Mouse (Mus musculus) granulocyte monocyte progenitor cell, adult 5-6 weeks (primary cell): ENCODE data around the gene Aldh3b1. TPM values are rescaled to one million over a fixed set of nuclear protein-coding genes. Genes with fewer than 3 reads are reported as not detected.

Experiments
- ATAC-seq: replicated peaks from 2 replicates; pipeline ENCODE4 v1.8.0; 2016; ENCODE audit warnings: mild to moderate bottlenecking, moderate TSS enrichment, inconsistent platforms; ENCODE audit not compliant: poor library complexity, severe bottlenecking
- total RNA-seq, 2 experiments: library from RNA; stranded (forward) in 1 of 2; stranded (reverse) in 1 of 2; fragments of 200-712, 200-1000 nt in 1 of 2; fragments of >200 nt in 1 of 2; fragmentation: Nextera tagmentation in 1 of 2; gene quantifications; 2 replicates each; pipeline ENCODE4 v1.2.3; 2014 to 2017

Gene Aldh3b1
- total RNA-seq, 2 experiments from 2014 or later: 5.9 to 8.4 TPM

DNA sequence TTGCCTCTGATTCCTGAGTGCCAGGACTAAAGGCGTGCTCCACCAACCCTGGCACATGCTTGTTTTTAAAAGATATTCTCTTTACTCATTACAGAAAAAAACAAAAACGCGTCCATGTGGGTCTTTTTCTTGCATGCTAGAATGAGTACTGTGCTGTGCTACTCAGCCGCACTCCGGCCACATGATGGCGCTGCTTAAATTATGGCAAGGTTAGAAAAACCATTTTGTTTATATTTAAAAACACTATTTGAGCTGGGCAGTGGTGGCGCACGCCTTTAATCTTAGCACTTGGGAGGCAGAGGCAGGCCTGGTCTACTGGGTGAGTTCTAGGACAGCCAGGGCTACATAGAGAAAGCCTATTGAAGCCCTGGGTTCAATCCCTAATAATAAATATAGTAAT, 39.4 kb downstream of the Aldh3b1 start:
- no peak for ATAC-seq

DNA sequence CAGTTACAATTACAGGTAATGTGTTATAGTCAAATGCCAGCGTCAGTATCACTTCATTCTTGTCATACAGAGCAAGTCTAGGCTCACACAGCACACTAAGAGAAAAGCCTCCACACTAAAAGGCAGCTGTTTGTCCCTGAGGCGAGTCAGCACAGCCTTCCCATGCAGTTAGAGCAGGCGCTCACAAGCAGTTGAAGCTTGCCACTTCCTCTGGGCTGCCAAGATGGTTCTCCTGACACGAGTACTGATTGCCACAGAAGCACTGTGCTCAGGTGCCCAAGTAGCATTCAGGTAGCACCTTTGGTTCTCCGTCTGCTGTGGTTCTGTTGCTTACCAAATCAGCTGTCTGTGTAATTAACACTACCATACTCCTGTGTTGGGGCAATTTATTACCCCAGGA, 40.5 kb downstream of the Aldh3b1 start:
- ATAC-seq: no peak

- ATAC-seq: no peak
Observed at GRCm38 (mm10) chr19:3884325-3884990, 45.1 kb downstream of the Aldh3b1 start.

DNA sequence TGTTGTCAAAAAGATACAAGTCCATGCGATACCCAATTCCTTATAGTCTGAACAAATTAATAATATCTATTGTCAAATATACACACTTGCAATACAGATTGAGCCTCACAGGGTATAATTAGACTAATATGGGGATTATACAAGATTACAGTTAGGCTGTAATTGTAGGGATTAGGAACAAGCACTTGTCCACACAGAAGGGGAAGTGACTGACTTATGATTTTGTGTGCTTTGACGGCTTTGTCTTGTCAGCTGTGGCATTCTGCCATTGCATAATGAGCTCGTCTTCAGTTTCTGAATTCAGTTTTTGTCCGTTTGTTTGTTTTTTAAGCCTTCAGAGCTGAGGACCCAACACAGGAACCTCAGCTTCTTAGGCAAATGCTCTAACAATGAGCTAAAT, 47.4 kb downstream of the Aldh3b1 start:
- ATAC-seq: peak; percentile 58

DNA sequence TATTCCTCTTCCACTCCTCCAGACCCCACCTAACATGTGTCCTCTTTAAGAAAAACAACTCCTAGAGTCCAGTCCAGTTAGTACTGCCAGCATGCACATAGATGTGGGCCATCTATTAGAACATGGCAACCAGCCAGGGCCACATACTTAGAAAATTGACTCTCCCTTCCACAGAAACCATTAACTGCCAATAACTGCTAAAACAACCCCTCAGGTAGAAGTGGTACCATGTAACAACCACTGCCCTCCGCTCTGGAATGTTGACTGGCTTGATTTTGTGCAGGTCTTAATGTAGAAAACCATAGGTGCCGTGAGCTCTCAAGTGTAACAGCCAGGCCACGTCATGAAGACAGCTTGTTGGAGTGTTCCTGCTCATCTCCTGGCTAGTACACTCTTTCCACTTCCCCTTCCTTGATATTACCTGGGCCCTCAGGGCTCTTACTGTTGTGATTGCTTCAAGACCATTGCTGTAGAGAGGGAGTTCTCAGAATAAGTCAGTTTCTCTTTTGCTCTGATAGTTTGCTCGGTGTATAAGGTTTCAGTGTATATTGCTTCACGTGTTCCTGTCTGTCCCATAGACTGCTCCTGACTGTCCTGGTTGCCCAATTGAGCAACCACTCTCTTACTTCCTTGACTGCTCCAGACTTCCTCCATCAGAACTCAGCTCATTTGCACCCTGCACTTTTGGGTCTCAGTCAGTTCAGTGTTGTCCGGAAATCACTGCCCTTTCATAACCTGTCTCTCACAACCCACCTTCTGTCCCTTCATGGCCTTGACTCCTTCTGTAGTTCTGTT, 49.4 kb downstream of the Aldh3b1 start:
- ATAC-seq: peak; percentile 88

DNA sequence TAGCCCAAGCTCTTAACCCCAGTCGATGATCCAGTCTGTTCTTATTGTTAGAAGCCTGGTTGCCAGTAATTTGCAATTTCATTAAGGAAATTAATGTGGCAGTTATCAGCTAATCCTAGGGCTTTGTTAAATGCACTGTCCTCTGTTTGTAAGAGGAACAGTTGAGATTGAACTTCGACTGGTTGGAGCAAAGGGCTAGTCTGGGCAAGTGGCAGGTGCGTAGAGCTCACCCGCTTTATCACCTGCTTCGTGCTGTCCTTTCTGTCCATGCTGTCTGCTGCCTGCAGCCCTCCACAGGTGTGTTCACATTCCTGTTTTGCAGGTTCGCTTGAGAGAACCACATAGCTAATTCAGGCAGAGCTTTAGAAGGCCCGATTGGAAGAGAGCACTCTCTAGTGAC, 54.6 kb downstream of the Aldh3b1 start:
- ATAC-seq: no peak

DNA sequence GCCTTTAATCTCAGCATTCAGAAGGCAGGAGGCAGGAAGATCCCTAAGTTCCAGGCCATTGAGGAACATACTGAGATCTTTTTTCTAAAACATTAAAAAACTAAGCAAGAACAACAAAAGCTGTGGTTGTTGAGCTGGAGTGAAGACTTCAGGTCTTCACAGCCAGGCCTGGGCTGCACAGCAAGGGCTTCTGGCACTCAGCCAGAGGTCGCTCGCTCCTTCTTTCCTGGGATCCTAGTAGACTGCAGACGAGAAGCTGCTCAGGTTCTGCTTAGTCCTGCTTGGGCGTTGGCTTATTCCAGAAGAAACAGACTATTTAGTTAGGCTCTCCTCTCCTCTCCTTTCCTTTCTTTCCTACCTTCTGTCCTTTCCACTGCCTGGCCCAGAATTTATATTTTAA, 57.2 kb downstream of the Aldh3b1 start:
- no peak for ATAC-seq

- ATAC-seq: no peak
Observed at GRCm38 (mm10) chr19:3871468-3871867, 58.1 kb downstream of the Aldh3b1 start.

GRCm38 (mm10) chr19:3868290-3868689, 61.3 kb downstream of the Aldh3b1 start:
- ATAC-seq: no peak

DNA sequence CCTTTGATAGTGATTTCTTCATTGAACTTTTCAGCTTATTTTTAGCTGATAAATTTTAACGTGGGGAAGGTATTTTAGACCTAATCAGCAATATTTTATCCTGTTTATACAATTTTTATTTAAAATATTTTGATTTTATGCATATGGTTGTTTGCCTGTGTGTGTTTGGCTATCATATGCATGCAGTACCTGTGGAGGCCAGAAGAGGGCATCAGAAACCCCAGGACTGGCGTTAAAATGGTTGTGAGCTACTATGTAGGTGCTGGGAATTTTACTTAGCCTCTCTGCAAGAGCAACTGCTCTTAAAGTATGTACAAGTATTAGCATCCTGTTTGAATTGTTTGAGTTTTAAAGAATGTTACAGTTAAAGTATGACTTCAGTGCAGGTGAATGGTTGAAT, 64.6 kb downstream of the Aldh3b1 start:
- no peak for ATAC-seq

Other genes starting within 250 kb of the Aldh3b1 start
- 28.0 and 36.6 TPM in 2 replicates for gene Lrp5, start 243.2 kb downstream of the Aldh3b1 start, total RNA-seq (2014; fragmentation: Nextera tagmentation)
- 12.5 and 15.1 TPM in 2 replicates for gene Lrp5, start 243.2 kb downstream of the Aldh3b1 start, total RNA-seq (2017)
- 10.0 and 13.4 TPM in 2 replicates for gene 1810055G02Rik, start 221.5 kb downstream of the Aldh3b1 start, total RNA-seq (2014; fragmentation: Nextera tagmentation)
- gene 1810055G02Rik, start 221.5 kb downstream of the Aldh3b1 start, total RNA-seq (2017): 4.5 and 9.0 TPM in 2 replicates
- gene Kmt5b, start 162.4 kb downstream of the Aldh3b1 start, total RNA-seq (2014; fragmentation: Nextera tagmentation): 28.2 and 38.5 TPM in 2 replicates
- gene Kmt5b, start 162.4 kb downstream of the Aldh3b1 start, total RNA-seq (2017): 37.0 and 41.4 TPM in 2 replicates
- 30.2 and 50.6 TPM in 2 replicates for gene Chka, start 78.0 kb downstream of the Aldh3b1 start, total RNA-seq (2014; fragmentation: Nextera tagmentation)
- 32.7 and 37.2 TPM in 2 replicates for gene Chka, start 78.0 kb downstream of the Aldh3b1 start, total RNA-seq (2017)
- 165 and 253 TPM in 2 replicates for gene Tcirg1, start 22.7 kb downstream of the Aldh3b1 start, total RNA-seq (2014; fragmentation: Nextera tagmentation)
- 159 and 178 TPM in 2 replicates for gene Tcirg1, start 22.7 kb downstream of the Aldh3b1 start, total RNA-seq (2017)
- 157 and 158 TPM in 2 replicates for gene Ndufs8, start 17.0 kb downstream of the Aldh3b1 start, total RNA-seq (2014; fragmentation: Nextera tagmentation)
- 89.0 and 91.9 TPM in 2 replicates for gene Ndufs8, start 17.0 kb downstream of the Aldh3b1 start, total RNA-seq (2017)
- gene Unc93b1, start 5.4 kb upstream of the Aldh3b1 start, total RNA-seq (2014; fragmentation: Nextera tagmentation): 162 and 191 TPM in 2 replicates
- gene Unc93b1, start 5.4 kb upstream of the Aldh3b1 start, total RNA-seq (2017): 205 and 220 TPM in 2 replicates
- not detected in 2 replicates for gene Aldh3b3, start 28.8 kb upstream of the Aldh3b1 start, total RNA-seq (2014; fragmentation: Nextera tagmentation)
- not detected in 2 replicates for gene Aldh3b3, start 28.8 kb upstream of the Aldh3b1 start, total RNA-seq (2017)
- not detected in 2 replicates for gene Aldh3b2, start 42.5 kb upstream of the Aldh3b1 start, total RNA-seq (2014; fragmentation: Nextera tagmentation)
- 0.09 TPM in 1 of 2 replicates, not detected in the other for gene Aldh3b2, start 42.5 kb upstream of the Aldh3b1 start, total RNA-seq (2017)
- gene Acy3, start 56.8 kb upstream of the Aldh3b1 start, total RNA-seq (2014; fragmentation: Nextera tagmentation): 4.1 and 6.4 TPM in 2 replicates
- gene Acy3, start 56.8 kb upstream of the Aldh3b1 start, total RNA-seq (2017): 0.73 and 4.0 TPM in 2 replicates
- gene Tbx10, start 62.9 kb upstream of the Aldh3b1 start, total RNA-seq (2014; fragmentation: Nextera tagmentation): not detected in 2 replicates
- gene Tbx10, start 62.9 kb upstream of the Aldh3b1 start, total RNA-seq (2017): not detected in 2 replicates
- 9.7 and 16.3 TPM in 2 replicates for gene Nudt8, start 70.8 kb upstream of the Aldh3b1 start, total RNA-seq (2014; fragmentation: Nextera tagmentation)
- 4.4 and 10.5 TPM in 2 replicates for gene Nudt8, start 70.8 kb upstream of the Aldh3b1 start, total RNA-seq (2017)
- 0.30 and 3.0 TPM in 2 replicates for gene Gm49405, start 70.8 kb upstream of the Aldh3b1 start, total RNA-seq (2014; fragmentation: Nextera tagmentation)
- 1.2 and 1.3 TPM in 2 replicates for gene Gm49405, start 70.8 kb upstream of the Aldh3b1 start, total RNA-seq (2017)
- 3.0 and 7.0 TPM in 2 replicates for gene Doc2g, start 73.5 kb upstream of the Aldh3b1 start, total RNA-seq (2014; fragmentation: Nextera tagmentation)
- gene Doc2g, start 73.5 kb upstream of the Aldh3b1 start, total RNA-seq (2017): 0.46 and 2.9 TPM in 2 replicates
- gene Ndufv1, start 83.0 kb upstream of the Aldh3b1 start, total RNA-seq (2014; fragmentation: Nextera tagmentation): 93.8 and 132 TPM in 2 replicates
- 222 and 241 TPM in 2 replicates for gene Ndufv1, start 83.0 kb upstream of the Aldh3b1 start, total RNA-seq (2017)
- gene Gstp1, start 108.2 kb upstream of the Aldh3b1 start, total RNA-seq (2014; fragmentation: Nextera tagmentation): 235 and 335 TPM in 2 replicates
- 84.1 and 120 TPM in 2 replicates for gene Gstp1, start 108.2 kb upstream of the Aldh3b1 start, total RNA-seq (2017)
- gene Gstp2, start 116.2 kb upstream of the Aldh3b1 start, total RNA-seq (2014; fragmentation: Nextera tagmentation): not detected in 2 replicates
- gene Gstp2, start 116.2 kb upstream of the Aldh3b1 start, total RNA-seq (2017): 4.3 TPM in 1 of 2 replicates, not detected in the other
- gene Gstp3, start 129.8 kb upstream of the Aldh3b1 start, total RNA-seq (2014; fragmentation: Nextera tagmentation): not detected in 2 replicates
- 0.65 TPM in 1 of 2 replicates, not detected in the other for gene Gstp3, start 129.8 kb upstream of the Aldh3b1 start, total RNA-seq (2017)
- gene Cabp2, start 151.8 kb upstream of the Aldh3b1 start, total RNA-seq (2014; fragmentation: Nextera tagmentation): not detected in 2 replicates
- not detected in 2 replicates for gene Cabp2, start 151.8 kb upstream of the Aldh3b1 start, total RNA-seq (2017)
- 119 and 155 TPM in 2 replicates for gene Cdk2ap2, start 167.4 kb upstream of the Aldh3b1 start, total RNA-seq (2014; fragmentation: Nextera tagmentation)
- gene Cdk2ap2, start 167.4 kb upstream of the Aldh3b1 start, total RNA-seq (2017): 33.7 and 36.5 TPM in 2 replicates
- 11.3 and 16.8 TPM in 2 replicates for gene Pitpnm1, start 170.2 kb upstream of the Aldh3b1 start, total RNA-seq (2014; fragmentation: Nextera tagmentation)
- 4.5 and 24.3 TPM in 2 replicates for gene Pitpnm1, start 170.2 kb upstream of the Aldh3b1 start, total RNA-seq (2017)
- gene Aip, start 196.1 kb upstream of the Aldh3b1 start, total RNA-seq (2014; fragmentation: Nextera tagmentation): 19.6 and 60.2 TPM in 2 replicates
- 31.3 and 38.6 TPM in 2 replicates for gene Aip, start 196.1 kb upstream of the Aldh3b1 start, total RNA-seq (2017)
- gene Gpr152, start 210.0 kb upstream of the Aldh3b1 start, total RNA-seq (2014; fragmentation: Nextera tagmentation): not detected in 2 replicates
- not detected in 2 replicates for gene Gpr152, start 210.0 kb upstream of the Aldh3b1 start, total RNA-seq (2017)
- gene Cabp4, start 214.2 kb upstream of the Aldh3b1 start, total RNA-seq (2014; fragmentation: Nextera tagmentation): not detected in 2 replicates
- gene Cabp4, start 214.2 kb upstream of the Aldh3b1 start, total RNA-seq (2017): not detected in 2 replicates
- 143 and 234 TPM in 2 replicates for gene Coro1b, start 218.8 kb upstream of the Aldh3b1 start, total RNA-seq (2014; fragmentation: Nextera tagmentation)
- gene Coro1b, start 218.8 kb upstream of the Aldh3b1 start, total RNA-seq (2017): 71.3 and 73.2 TPM in 2 replicates
- 40.8 and 53.6 TPM in 2 replicates for gene Ptprcap, start 223.8 kb upstream of the Aldh3b1 start, total RNA-seq (2014; fragmentation: Nextera tagmentation)
- gene Ptprcap, start 223.8 kb upstream of the Aldh3b1 start, total RNA-seq (2017): 64.9 and 84.1 TPM in 2 replicates
- 42.5 and 45.6 TPM in 2 replicates for gene Rps6kb2, start 233.5 kb upstream of the Aldh3b1 start, total RNA-seq (2014; fragmentation: Nextera tagmentation)
- 21.0 and 31.6 TPM in 2 replicates for gene Rps6kb2, start 233.5 kb upstream of the Aldh3b1 start, total RNA-seq (2017)
- 0.58 and 5.7 TPM in 2 replicates for gene Carns1, start 245.7 kb upstream of the Aldh3b1 start, total RNA-seq (2014; fragmentation: Nextera tagmentation)
- 1.1 and 2.9 TPM in 2 replicates for gene Carns1, start 245.7 kb upstream of the Aldh3b1 start, total RNA-seq (2017)